Comparison of ENCODE assay signal across 23 mouse cellular contexts in the genomic region with DNA sequence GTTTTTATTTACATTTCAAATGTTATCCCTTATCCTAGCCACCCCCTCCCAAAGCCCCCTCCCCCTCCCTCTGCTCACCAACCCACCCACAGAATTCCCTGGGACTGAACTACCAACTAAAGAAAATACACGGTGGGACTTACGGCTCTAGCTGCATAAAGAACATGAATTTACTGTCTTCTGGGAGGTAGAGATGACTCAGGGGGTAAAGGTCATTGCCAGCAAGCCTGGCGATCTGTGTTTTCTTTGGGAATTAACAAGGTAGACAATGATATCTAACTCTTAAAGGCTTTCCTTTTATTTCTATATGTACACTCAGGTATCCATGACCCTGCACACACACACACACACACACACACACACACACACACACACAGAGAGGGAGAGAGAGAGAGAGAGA.
"Had no signal": no experiment of that assay in that cellular context is flagged by ENCODE, and none has a peak within 500 bp of the region (broad histone marks: within the 10 kb centered on the region; RNA-seq: fewer than 3 reads in every experiment).

No protein-coding gene starts in this region.

- H3K9ac ChIP-seq: heart, embryonic 13.5 days; heart, embryonic 15.5 days; hindbrain, embryonic 13.5 days; hindbrain, embryonic 15.5 days; limb, embryonic 13.5 days; limb, embryonic 15.5 days; liver, embryonic 12.5 days; liver, embryonic 14.5 days had no signal

- DNase-seq: gastrocnemius, postnatal 14 days; gastrocnemius, postnatal 36 days; heart, adult 18-20 months; heart, postnatal 14 days; heart, postnatal 36 days; kidney, adult 18-20 months; kidney, adult 8-10 months; kidney, postnatal 10 days; kidney, postnatal 25 days; kidney, postnatal 4 days; left cerebral cortex, postnatal 4 days had no signal

- H3K4me2 ChIP-seq: heart, embryonic 11.5 days; heart, embryonic 13.5 days; heart, embryonic 15.5 days; hindbrain, embryonic 13.5 days; hindbrain, embryonic 15.5 days; limb, embryonic 13.5 days; limb, embryonic 15.5 days; liver, embryonic 12.5 days had no signal

- H3K4me1 ChIP-seq: heart, embryonic 13.5 days; heart, embryonic 15.5 days; hindbrain, embryonic 13.5 days; hindbrain, embryonic 15.5 days; limb, embryonic 13.5 days; limb, embryonic 15.5 days; liver, embryonic 12.5 days had no signal

- H3K27ac ChIP-seq: heart, embryonic 13.5 days; heart, embryonic 15.5 days; hindbrain, embryonic 13.5 days; hindbrain, embryonic 15.5 days; hindbrain, postnatal 0 days; layer of hippocampus, adult 2 months; left cerebral cortex, adult 2 months; limb, embryonic 13.5 days; limb, embryonic 15.5 days; liver, embryonic 12.5 days; liver, embryonic 14.5 days had no signal

- H3K9me3 ChIP-seq: heart, embryonic 13.5 days; heart, embryonic 15.5 days; hindbrain, embryonic 13.5 days; hindbrain, embryonic 15.5 days; limb, embryonic 13.5 days; limb, embryonic 15.5 days; liver, embryonic 12.5 days had no signal

- H3K27me3 ChIP-seq: heart, embryonic 13.5 days; heart, embryonic 15.5 days; hindbrain, embryonic 13.5 days; hindbrain, embryonic 15.5 days; limb, embryonic 13.5 days; limb, embryonic 15.5 days; liver, embryonic 12.5 days had no signal

- H3K4me3 ChIP-seq: heart, embryonic 13.5 days; heart, embryonic 15.5 days; hindbrain, embryonic 13.5 days; hindbrain, embryonic 15.5 days; layer of hippocampus, adult 2 months; left cerebral cortex, adult 2 months; limb, embryonic 13.5 days; limb, embryonic 15.5 days; liver, embryonic 12.5 days had no signal

- H3K36me3 ChIP-seq: heart, embryonic 13.5 days; heart, embryonic 15.5 days; hindbrain, embryonic 13.5 days; hindbrain, embryonic 15.5 days; limb, embryonic 13.5 days; limb, embryonic 15.5 days; liver, embryonic 12.5 days had no signal

- ATAC-seq: hindbrain, postnatal 0 days; liver, embryonic 12.5 days had no signal
